Mouse (Mus musculus) natural killer cell, adult 2 months (primary cell): Measurements from ENCODE around the gene Dpy30.

Experiments
- DNase-seq, 2 experiments: peaks; one replicate each; pipeline ENCODE4 v3.0.0; 2022; ENCODE audit warnings: low spot score in 2 of 2

Gene Dpy30

DNA sequence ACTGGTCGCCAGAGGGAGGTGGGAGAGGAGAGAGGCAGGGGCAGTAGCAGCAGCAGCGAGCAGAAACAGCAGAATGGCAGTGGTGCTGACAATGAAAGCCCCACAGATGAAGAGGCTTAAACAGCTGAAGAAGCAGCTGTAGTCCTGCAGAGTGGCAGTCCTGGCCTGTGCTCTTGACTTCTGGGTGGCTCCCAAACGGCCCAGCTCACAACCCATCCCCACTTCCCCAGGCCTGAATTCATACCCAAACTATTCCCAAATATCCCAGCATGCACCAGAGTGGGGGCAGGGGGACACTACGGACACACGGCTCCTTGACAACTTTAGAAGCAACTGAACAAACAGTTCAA is 58.6 kb downstream of the Dpy30 start:
- DNase-seq = no peak

DNA sequence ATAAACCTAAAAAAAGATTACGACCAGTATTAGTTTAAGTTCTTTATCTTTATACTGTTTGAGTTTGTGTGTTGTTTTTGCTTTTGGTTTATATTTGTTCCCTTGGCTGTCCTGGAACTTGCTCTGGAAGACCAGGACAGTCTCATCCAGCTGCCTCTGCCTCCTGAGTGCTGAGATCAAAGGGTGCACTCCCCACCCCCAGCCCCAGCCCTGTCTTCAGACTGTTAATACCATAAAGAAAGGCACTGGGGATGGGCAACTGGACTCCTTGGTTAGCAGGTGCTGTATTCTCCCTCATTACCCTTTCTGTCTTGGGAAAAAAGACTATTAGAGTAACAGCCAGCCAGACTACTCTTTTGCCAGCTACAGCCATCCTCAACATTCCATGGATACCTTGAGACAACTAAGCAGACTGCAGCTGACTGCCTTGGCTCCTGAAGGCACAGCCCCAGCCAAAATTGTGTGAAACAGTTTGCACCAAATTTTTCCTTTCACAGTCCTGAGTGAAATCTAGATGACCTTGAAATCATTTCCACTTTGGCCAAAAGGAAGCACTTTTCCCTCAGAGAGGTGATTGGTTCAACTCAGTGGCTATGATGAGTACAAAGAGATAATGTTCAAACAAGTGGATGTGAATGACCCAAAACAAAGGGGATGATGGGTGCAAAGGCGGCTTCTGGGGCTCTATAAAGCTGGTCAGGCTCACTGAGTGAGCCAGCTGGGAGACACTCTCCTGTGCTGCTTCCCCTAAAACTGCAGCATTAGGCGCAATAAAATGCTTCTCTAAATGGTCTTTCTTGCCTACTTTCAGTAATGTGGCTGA is 59.2 kb downstream of the Dpy30 start:
- no peak for DNase-seq

DNA sequence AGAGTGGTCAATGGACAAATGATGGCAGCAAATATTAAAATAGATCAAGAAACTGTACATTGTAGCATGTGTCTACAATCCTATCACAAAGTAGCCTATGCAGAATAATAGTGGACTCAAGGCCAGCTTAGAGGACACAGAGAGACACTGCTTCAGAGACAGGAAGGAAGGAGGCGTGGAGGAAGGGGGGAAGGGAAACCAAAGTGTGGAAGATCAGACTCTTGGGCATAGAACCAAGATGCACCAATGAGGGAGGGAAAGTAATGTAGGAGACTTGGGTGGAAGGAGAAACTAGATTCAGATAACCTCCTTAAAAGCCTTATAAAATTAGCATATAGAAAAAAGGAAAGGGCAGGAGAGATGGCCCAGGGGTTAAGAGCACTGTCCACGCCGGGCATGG is 61.3 kb downstream of the Dpy30 start:
- DNase-seq = no peak
